Mouse (Mus musculus) thymus, postnatal 4 days (tissue): ENCODE measurements around the gene Gm436.

Experiments
- DNase-seq: peaks from one replicate; pipeline ENCODE4 v3.0.0; 2021

Gm436 gene

DNA sequence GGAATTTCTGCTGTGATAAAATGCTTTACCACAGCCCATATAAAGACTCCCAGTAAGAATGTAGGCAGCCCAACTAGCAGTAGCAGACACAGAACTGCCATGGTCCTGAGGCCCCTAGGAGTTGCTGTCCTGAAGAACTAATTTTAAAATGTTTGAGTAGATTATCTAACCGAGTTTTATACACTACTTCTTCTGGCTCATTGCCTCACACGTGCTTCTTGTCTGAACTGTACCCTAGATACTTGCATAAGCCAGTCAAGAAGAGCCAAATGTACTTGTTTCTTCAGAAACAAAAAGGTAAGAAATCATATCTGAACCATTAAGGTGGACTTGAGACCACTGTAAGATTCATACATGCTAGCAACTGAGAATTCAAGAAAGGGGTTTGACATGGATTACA, at the start of gene Gm436:
Gm436 (minus strand) TSS at position 101 of the 400 bp plus-strand sequence.
- DNase-seq: no peak

- no peak for DNase-seq
Observed at GRCm38 (mm10) chr4:144721304-144721703, 35.1 kb upstream of the Gm436 start, which contains the start of gene Gm13178. Gm13178 (minus strand) TSS chr4:144721404.

DNA sequence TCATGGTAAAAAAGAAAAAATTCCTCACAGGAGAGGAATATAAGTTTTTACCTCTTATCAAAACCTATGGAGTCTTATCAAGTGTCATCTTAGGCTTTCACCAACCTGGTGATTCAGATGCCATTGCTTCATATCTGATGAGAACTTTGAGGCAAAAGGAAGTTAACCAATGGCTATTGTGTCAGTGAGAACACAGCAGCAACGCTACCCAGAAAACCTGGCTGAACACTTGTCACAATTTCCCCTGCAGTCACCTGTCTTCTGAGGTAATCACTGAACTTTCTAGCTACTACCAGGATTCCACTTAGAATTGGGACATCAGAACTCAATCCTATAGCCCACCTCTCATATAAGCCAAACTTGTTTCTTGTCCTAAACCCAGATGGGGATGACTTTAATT, 33.5 kb upstream of the Gm436 start:
- DNase-seq: no peak

GRCm38 (mm10) chr4:144718288-144718687, 32.1 kb upstream of the Gm436 start:
- DNase-seq: no peak

GRCm38 (mm10) chr4:144638263-144638662, 47.9 kb downstream of the Gm436 start:
- DNase-seq: no peak
